Mouse (Mus musculus) kidney, adult 11 months (tissue): ENCODE measurements at regions not wholly inside any gene's neighbourhood (a gene's known extent, or its start where the extent isn't known, plus 50 kb on each side); places are given as distances from the start of the nearest gene placed in this dataset.
A peak's percentile ranks its signal among the peaks of the same experiment; 100 is the strongest.

Source experiments
- DNase-seq: peaks from one replicate; pipeline ENCODE4 v3.0.0; 2022

- DNase-seq, result no peak
Observed at GRCm38 (mm10) chr9:30577243-30577642, 150.3 kb downstream of the Snx19 start.

- no peak for DNase-seq
Observed at GRCm38 (mm10) chr9:30575531-30575930, 148.6 kb downstream of the Snx19 start.

GRCm38 (mm10) chr9:30573294-30573693, 146.4 kb downstream of the Snx19 start:
- DNase-seq, result no peak

DNA sequence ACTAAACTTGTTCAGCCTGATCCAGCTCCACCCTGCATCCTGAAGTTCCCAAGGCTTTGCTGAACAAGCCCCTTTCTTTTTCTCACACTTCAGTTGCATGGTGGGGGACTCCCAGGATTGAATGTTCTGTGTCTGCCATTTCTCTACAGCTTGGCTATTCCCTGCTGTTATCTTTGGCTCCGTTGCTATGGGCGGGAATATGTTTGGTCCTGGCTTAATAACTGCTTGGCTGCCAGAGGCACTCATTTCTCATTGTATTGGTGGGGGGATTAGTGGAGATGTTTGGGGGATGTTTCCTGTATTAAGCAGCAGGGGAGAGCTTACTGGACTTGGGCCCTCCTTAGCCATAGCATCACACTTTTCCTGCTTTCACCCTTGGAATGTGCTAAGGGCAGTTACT, 144.1 kb downstream of the Snx19 start:
- no peak for DNase-seq

GRCm38 (mm10) chr9:30564765-30565680, 138.1 kb downstream of the Snx19 start:
- no peak for DNase-seq

DNA sequence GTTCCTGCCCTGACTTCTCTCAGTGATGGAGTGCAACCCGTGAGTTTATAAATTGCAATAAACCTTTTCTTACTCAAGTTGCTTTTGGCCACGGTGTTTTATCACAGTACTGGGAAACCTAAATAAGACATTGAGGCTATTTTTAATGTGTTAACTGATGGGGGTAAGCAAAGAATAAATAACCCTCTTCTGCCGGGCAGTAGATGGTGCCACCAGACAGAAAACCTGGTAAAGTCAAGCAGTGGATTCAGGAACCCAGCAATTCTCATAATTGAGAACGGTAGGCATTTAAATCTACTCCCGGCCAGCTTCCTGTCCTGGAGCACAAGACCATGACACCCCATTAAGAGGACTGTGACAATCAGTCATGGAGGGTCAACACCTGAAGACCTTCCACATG, 136.5 kb downstream of the Snx19 start:
- no peak for DNase-seq

- no peak for DNase-seq
Observed at GRCm38 (mm10) chr9:30554908-30555307, 128.0 kb downstream of the Snx19 start.

GRCm38 (mm10) chr9:30552721-30553120, 125.8 kb downstream of the Snx19 start:
- DNase-seq, result no peak

GRCm38 (mm10) chr9:30549892-30550515, 123.1 kb downstream of the Snx19 start:
- no peak for DNase-seq

GRCm38 (mm10) chr9:30539858-30540257, 113.0 kb downstream of the Snx19 start:
- no peak for DNase-seq

DNA sequence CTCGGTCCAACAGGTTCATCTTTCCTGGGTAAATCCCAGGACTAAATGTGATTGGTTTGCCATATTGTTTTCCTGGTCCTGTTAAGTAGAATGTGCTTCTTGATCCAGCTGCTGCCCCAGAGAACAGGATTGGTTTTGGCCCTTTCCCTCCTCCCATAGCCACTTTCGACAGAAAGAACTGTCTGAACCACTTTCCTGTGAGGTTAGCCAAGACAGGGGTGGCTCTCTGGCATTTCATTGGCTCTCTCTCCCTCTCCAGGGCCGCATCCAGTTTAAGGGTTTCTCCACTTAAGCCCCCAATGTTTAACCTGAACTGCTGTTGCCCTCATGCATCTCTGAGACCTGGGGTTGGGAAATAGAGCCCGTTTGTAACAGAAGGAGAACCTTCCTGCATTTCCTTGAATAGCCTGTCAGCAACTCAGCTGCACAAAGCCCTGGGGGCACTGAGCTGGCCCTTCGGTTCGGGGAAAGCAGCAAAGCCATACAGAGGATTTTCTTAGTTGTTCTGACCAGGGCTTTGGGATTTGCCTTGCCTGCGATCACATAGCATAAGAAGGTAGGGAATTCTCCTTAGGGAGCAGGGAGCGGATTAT, 109.7 kb downstream of the Snx19 start:
- DNase-seq, result no peak

DNA sequence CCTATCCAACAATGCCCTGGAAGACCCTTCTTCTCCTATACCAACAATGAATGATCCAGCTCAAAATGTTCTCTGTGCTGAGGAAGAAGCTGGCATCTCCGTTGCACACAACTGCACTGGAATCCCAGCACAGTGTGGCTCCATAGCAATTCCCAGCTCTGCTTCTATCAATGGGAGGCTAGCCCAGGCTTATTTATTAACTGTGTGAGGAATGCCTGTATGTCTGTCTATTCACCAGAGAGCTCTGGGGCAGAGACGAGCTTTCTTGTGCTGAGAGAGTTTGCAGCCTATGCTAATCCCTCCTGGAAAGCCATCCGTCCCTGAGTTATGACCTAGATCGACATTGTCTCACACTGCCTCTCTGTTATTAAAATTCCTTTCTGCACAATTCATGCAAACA, 108.1 kb downstream of the Snx19 start:
- DNase-seq, result no peak

- no peak for DNase-seq
Observed at GRCm38 (mm10) chr9:30533780-30534343, 107.0 kb downstream of the Snx19 start.

GRCm38 (mm10) chr9:30533091-30533779, 106.3 kb downstream of the Snx19 start:
- no peak for DNase-seq

DNA sequence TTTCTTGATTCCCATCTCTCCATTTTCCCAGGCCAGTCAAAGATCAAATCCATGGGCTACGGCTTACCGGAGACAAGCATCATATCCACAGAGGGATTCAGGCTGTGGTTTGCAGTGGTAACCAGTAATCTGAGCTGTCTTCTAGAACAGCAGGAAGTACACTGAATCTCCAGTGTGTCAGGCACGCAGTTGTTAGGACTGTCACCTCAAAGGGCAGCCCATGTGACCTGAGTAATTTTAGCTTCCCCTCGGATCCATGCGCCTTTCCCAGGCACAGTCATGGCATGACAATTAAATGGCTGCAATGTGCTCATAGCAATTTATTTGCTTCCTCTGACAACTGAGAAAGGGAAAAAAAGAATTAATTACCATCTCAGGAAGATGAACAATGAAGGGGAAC, 98.2 kb downstream of the Snx19 start:
- no peak for DNase-seq

DNA sequence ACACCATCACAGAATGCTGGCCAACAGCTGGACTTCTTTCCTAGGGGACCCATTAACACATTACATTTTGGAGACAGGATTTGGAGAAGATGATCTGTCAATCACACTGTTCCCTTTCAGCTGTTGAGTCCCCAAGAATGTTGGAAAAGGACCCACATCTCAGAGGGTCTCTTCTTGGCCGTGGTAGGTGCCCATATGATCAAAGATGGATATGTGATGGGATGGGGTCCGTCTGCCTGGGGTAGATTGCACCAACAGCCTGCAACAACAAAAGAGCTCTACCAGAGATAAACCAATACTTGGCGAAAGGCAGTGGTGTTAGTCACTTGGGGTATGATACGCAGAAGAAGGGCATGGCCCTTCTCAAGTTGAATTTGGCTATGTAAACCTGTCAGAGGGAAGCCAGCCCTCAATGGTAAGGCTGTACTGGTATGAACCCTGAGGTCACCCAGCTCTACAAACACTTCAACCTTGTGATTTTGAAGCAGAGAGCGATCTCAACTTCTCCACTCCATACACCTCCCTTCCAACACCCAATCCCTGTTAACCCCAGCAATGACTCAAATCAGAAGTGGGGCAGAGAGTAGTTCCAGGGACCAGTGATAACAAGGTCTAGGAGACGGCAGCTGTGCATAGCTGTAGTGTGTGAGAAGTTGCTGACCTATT, 97.6 kb downstream of the Snx19 start:
- no peak for DNase-seq

DNA sequence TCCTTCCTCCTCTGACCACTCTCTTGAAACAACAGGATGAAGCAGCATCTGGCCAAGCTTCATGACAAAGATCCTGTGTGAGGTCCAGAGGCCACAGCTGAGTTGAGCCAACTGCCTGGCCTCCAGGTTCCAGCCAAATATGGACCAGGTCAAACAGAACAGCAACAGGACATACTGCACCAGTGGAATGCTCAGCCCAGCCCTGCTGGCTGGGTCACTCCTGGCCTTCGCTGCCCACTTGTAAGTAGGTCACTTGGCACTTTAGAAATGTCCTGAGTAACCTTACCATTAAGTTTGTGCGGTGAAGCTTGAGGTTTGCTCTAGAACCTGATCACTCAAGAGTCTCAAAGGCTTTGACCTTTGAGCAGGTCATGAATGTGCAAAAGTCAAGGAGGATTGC, 96.9 kb downstream of the Snx19 start:
- peak; percentile 44 for DNase-seq

DNA sequence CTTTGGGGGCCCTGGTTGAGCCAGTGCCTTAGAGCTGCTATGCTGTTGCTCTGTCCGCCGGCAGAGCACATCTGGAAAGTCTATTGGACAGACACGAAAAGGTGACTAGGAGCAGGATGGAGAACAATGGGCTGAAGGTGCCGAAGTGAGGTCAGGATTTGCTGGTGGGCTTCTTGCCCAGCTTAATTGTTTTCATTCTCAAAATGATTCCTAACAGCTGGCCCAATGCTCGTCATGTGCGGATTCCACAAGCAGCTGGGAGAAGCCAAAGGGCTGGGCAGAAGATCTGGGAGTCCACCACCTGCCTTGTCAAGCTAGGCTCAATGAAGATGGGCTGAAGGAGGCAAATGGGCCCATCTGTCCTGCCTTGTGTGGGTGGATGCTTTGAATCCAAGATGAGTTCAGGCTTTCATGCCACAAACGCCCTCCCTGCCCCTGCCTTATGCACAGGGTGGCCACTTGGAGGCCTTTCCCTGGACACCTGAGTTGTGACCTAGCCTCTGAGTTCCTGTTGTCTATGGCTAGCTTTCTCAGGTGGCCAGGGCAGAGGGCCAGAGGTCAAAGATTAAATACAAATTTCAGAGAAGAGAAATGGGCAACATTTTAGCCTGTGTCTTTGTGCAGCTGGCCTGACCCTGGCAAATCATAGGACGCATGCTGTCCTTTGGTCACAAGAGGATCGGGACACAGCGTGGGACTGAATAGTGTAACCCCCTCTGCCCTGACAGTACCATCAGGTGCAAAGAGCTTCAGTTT, 95.9 kb downstream of the Snx19 start:
- DNase-seq, result no peak

DNA sequence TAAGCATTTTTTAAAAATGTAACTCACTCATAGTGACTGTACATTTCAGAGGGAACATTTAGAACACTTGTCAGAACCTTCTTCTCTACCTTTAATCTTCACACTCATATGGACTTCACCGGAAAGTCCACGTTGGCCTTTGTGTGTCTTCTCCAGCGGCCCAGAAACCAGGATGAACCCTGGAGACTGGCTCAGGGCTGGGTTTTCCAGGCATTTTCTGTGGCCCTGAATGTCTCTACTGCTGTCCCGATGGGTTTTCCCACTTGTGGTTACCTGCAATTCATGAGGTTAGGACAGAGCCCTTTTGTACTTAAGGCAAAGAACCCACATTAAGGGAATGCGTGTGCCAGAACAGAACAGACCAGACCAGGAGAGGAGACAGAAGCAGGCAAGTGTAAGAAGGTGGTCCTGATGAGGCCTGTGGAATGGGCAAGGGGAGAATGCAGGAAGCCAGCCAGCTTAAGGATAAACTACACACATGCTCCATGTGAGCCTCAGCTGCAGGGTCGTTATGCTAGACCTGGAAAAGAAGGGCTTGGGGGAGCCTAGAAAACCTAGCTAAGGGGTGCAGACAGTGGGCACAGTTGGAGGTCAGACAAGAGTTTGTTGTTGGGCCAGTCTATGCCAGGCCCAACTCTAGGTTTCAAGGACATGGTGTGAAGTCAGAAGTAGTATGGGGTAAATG, 94.8 kb downstream of the Snx19 start:
- DNase-seq, result no peak

- no peak for DNase-seq
Observed at GRCm38 (mm10) chr9:30520853-30521439, 94.0 kb downstream of the Snx19 start.

- DNase-seq, result no peak
Observed at GRCm38 (mm10) chr9:30520116-30520515, 93.2 kb downstream of the Snx19 start.
